Mouse (Mus musculus): ENCODE data around the gene Adcy2.

The Adcy2 gene

DNA sequence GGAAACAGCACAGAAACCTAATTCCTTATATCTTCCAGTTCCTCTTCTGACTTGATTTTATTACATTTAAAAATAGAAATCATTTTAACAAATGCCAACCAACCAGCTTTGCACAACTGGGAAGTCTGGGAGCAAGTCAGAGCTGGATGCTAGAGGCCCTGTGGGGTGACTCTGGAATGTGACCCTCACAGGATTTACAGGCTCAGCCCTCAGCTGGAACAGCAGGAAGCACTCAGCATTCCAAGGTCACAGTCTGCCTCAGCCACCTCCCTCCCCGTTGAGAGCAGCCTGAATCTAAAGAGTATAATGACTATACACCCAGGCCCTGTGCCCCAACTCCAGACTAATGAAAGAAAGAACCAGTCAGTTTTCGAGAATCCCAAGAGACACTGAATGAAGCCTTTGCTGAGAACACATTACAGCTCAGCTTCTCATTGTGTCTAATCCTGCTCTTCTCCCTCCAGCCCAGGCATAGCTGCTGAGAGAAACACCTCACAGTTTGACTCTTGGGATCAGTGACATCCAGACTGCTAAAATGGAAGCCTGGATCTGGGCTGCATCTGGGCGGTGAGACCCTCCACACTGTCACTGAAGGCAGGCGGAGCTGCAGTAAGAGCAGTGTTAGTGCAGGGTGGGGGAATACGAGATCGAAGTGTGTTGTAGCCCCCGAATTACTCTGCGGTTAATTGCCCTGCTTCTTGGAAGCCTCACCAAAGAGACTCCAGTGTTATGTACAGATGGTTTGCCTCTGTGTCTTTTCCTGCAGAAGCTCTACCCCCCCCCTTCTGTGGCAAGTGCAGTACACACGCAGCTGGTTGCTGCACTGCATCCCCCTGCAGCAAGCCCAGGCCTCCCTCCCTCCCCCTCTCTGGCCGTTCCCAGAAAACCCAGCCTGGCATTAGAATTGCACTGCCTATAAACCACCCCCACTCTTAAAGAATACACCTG is 426.1 kb downstream of the Adcy2 start:
- peak; percentile 73 for DNase-seq (ENCODE audit: extremely low spot score, low read depth, low spot score)

DNA sequence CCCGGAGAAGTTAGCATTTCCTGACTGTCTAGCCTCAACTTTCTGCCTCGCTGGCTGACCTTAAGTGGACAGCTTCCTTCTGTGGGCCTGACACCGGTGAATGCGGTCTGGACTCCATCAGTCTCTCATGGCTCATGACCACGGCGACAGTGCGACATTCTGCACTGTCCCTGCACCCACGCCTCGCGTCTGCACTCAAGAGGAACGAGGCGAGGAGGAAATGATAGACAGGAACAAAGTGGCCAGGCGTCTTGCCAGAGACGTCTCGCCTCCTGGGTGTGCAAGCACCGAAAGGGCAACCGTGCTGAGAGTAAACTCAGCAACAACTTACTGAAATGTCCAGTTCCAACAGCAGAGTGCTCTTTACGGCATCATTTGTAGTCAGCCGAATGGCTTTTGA is 427.1 kb downstream of the Adcy2 start:
- DNase-seq (ENCODE audit: extremely low spot score, low read depth, low spot score), result no peak

Measured in hindlimb bud, embryonic 11.5 days (tissue).